Mouse (Mus musculus): ENCODE data around the gene Tpx2.

Tpx2 gene

GRCm38 (mm10) chr2:152847815-152848302, at the start of gene Tpx2:
Gene Tpx2, plus strand, starts transcription at chr2:152847964.
- DNase-seq (ENCODE audit: low spot score in 2 of 2), result peak; percentile 95 to 97

- DNase-seq (ENCODE audit: low spot score in 2 of 2), result no peak
Measured at GRCm38 (mm10) chr2:152799954-152800761, 47.6 kb upstream of the Tpx2 start.

- no peak for DNase-seq (ENCODE audit: low spot score in 2 of 2)
Measured at GRCm38 (mm10) chr2:152800762-152801113, 47.0 kb upstream of the Tpx2 start.

- no peak for DNase-seq (ENCODE audit: low spot score in 2 of 2)
Measured at GRCm38 (mm10) chr2:152802303-152802702, 45.5 kb upstream of the Tpx2 start.

GRCm38 (mm10) chr2:152803081-152803480, 44.7 kb upstream of the Tpx2 start:
- DNase-seq (ENCODE audit: low spot score in 2 of 2), result no peak

GRCm38 (mm10) chr2:152804408-152805110, 43.2 kb upstream of the Tpx2 start:
- DNase-seq (ENCODE audit: low spot score in 2 of 2), result no peak

GRCm38 (mm10) chr2:152805111-152805490, 42.7 kb upstream of the Tpx2 start:
- DNase-seq (ENCODE audit: low spot score in 2 of 2), result no peak

- DNase-seq (ENCODE audit: low spot score in 2 of 2), result no peak
Measured at GRCm38 (mm10) chr2:152806037-152806436, 41.7 kb upstream of the Tpx2 start.

GRCm38 (mm10) chr2:152808178-152808577, 39.6 kb upstream of the Tpx2 start:
- no peak for DNase-seq (ENCODE audit: low spot score in 2 of 2)

GRCm38 (mm10) chr2:152810158-152810941, 37.4 kb upstream of the Tpx2 start:
- DNase-seq (ENCODE audit: low spot score in 2 of 2), result no peak

GRCm38 (mm10) chr2:152811336-152812165, 36.2 kb upstream of the Tpx2 start:
- DNase-seq (ENCODE audit: low spot score in 2 of 2), result no peak

GRCm38 (mm10) chr2:152813232-152813631, 34.5 kb upstream of the Tpx2 start:
- no peak for DNase-seq (ENCODE audit: low spot score in 2 of 2)

- no peak for DNase-seq (ENCODE audit: low spot score in 2 of 2)
Measured at GRCm38 (mm10) chr2:152814213-152814874, 33.4 kb upstream of the Tpx2 start.

- DNase-seq (ENCODE audit: low spot score in 2 of 2), result no peak
Measured at GRCm38 (mm10) chr2:152815879-152816656, 31.7 kb upstream of the Tpx2 start.

GRCm38 (mm10) chr2:152816657-152817348, 31.0 kb upstream of the Tpx2 start:
- no peak for DNase-seq (ENCODE audit: low spot score in 2 of 2)

- DNase-seq (ENCODE audit: low spot score in 2 of 2), result no peak
Measured at GRCm38 (mm10) chr2:152817596-152818291, 30.0 kb upstream of the Tpx2 start.

GRCm38 (mm10) chr2:152818679-152819078, 29.1 kb upstream of the Tpx2 start:
- no peak for DNase-seq (ENCODE audit: low spot score in 2 of 2)

GRCm38 (mm10) chr2:152819097-152819624, 28.6 kb upstream of the Tpx2 start:
- no peak for DNase-seq (ENCODE audit: low spot score in 2 of 2)

GRCm38 (mm10) chr2:152819926-152820325, 27.8 kb upstream of the Tpx2 start:
- no peak for DNase-seq (ENCODE audit: low spot score in 2 of 2)

All from frontal cortex, postnatal 14 days (tissue).